ENCODE assay signal across 31 mouse cellular contexts in the genomic region with DNA sequence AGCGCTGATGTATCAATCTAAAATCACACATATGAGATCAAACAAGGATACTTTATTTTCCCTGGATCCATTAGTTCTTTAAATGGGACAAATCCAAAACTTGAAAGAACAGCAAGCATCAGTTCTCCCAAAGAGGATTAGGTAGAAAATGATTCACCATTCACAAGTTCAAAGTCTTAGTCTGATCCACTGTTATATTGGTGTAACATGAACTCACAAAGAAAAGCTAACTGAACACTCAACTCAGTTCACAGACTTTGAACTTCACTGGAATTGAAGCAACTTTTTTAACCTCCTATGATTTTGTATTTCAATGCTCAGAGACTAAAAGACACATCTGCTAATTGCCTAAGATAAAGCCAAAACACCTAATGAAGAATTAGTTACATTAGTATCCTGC.
"Had no signal": no experiment of that assay in that cellular context is flagged by ENCODE, and none has a peak within 500 bp of the region (broad histone marks: within the 10 kb centered on the region; RNA-seq: fewer than 3 reads in every experiment).

No protein-coding gene starts in this region.

- H3K4me3 ChIP-seq: left cerebral cortex, adult 2 months; limb, embryonic 10.5 days; limb, embryonic 12.5 days; limb, embryonic 13.5 days; limb, embryonic 15.5 days; liver, embryonic 13.5 days; liver, embryonic 15.5 days; lung, embryonic 15.5 days; megakaryocyte, embryonic 14.5 days; midbrain, embryonic 10.5 days; midbrain, embryonic 12.5 days; midbrain, embryonic 13.5 days; midbrain, embryonic 15.5 days; myocyte; neural tube, embryonic 12.5 days; neural tube, embryonic 13.5 days had no signal

- H3K9me3 ChIP-seq: limb, embryonic 10.5 days; limb, embryonic 12.5 days; limb, embryonic 13.5 days; limb, embryonic 15.5 days; liver, embryonic 13.5 days; liver, embryonic 15.5 days; lung, embryonic 15.5 days; megakaryocyte, embryonic 14.5 days; midbrain, embryonic 10.5 days; midbrain, embryonic 12.5 days; midbrain, embryonic 13.5 days; midbrain, embryonic 15.5 days; neural tube, embryonic 12.5 days; neural tube, embryonic 13.5 days had no signal

- DNase-seq: left cerebral cortex, postnatal 4 days; liver; liver, embryonic 13.5 days; lung, adult 18-20 months; lung, adult 2 months; lung, embryonic 14.5 days; lung, postnatal 10 days; lung, postnatal 14 days; lung, postnatal 36 days; lung, postnatal 4 days; midbrain, embryonic 14.5 days had no signal

- H3K27ac ChIP-seq: left cerebral cortex, adult 2 months; limb, embryonic 10.5 days; limb, embryonic 12.5 days; limb, embryonic 13.5 days; limb, embryonic 15.5 days; liver, embryonic 13.5 days; liver, embryonic 14.5 days; liver, embryonic 15.5 days; lung, embryonic 15.5 days; macrophage; midbrain, embryonic 10.5 days; midbrain, embryonic 12.5 days; midbrain, embryonic 13.5 days; midbrain, embryonic 15.5 days; neural tube, embryonic 12.5 days; neural tube, embryonic 13.5 days had no signal

- H3K4me2 ChIP-seq: limb, embryonic 12.5 days; limb, embryonic 13.5 days; limb, embryonic 15.5 days; liver, embryonic 13.5 days; liver, embryonic 15.5 days; lung, embryonic 14.5 days; lung, embryonic 15.5 days; midbrain, embryonic 11.5 days; midbrain, embryonic 12.5 days; midbrain, embryonic 13.5 days; midbrain, embryonic 15.5 days; neural tube, embryonic 12.5 days; neural tube, embryonic 13.5 days had no signal

- H3K27me3 ChIP-seq: limb, embryonic 12.5 days; limb, embryonic 13.5 days; limb, embryonic 15.5 days; liver, embryonic 13.5 days; liver, embryonic 15.5 days; lung, embryonic 15.5 days; midbrain, embryonic 12.5 days; midbrain, embryonic 13.5 days; midbrain, embryonic 15.5 days; neural tube, embryonic 12.5 days; neural tube, embryonic 13.5 days had no signal

- H3K4me1 ChIP-seq: limb, embryonic 10.5 days; limb, embryonic 12.5 days; limb, embryonic 13.5 days; limb, embryonic 15.5 days; liver, embryonic 13.5 days; liver, embryonic 15.5 days; megakaryocyte, embryonic 14.5 days; midbrain, embryonic 10.5 days; midbrain, embryonic 12.5 days; midbrain, embryonic 13.5 days; midbrain, embryonic 15.5 days; neural tube, embryonic 12.5 days; neural tube, embryonic 13.5 days had no signal

- ATAC-seq: lung, postnatal 0 days; midbrain, embryonic 13.5 days; midbrain, embryonic 15.5 days; midbrain, embryonic 16.5 days had no signal

- H3K9ac ChIP-seq: limb, embryonic 12.5 days; limb, embryonic 13.5 days; limb, embryonic 15.5 days; liver, embryonic 13.5 days; liver, embryonic 14.5 days; liver, embryonic 15.5 days; lung, embryonic 14.5 days; lung, embryonic 15.5 days; midbrain, embryonic 12.5 days; midbrain, embryonic 13.5 days; midbrain, embryonic 15.5 days; neural tube, embryonic 12.5 days; neural tube, embryonic 13.5 days had no signal

- H3K36me3 ChIP-seq: limb, embryonic 10.5 days; limb, embryonic 12.5 days; limb, embryonic 13.5 days; limb, embryonic 15.5 days; liver, embryonic 13.5 days; liver, embryonic 15.5 days; lung, embryonic 15.5 days; midbrain, embryonic 10.5 days; midbrain, embryonic 12.5 days; midbrain, embryonic 13.5 days; midbrain, embryonic 15.5 days; neural tube, embryonic 12.5 days; neural tube, embryonic 13.5 days had no signal
